Mouse (Mus musculus) testis, adult 2 months (tissue): Measurements from ENCODE around the gene Krba1.

Source experiments
- CTCF ChIP-seq: fragments of 200-500 bp; IDR thresholded peaks from 2 replicates; pipeline ENCODE4 v1.5.1; 2012; ENCODE audit warnings: low read depth, mild to moderate bottlenecking, inconsistent platforms, low read length, moderate library complexity; ENCODE audit not compliant: control insufficient read depth, insufficient read depth, insufficient replicate concordance
- POLR2A ChIP-seq: fragments of 200-500 bp; IDR thresholded peaks from 2 replicates; pipeline ENCODE4 v1.6.1; 2012; ENCODE audit warnings: low read depth, mild to moderate bottlenecking, inconsistent platforms, low read length, moderate library complexity; ENCODE audit not compliant: control insufficient read depth

- no peak for TF ChIP-seq POLR2A
- no peak for TF ChIP-seq CTCF
Observed at GRCm38 (mm10) chr6:48445181-48446101, 50.1 kb downstream of the Krba1 start, which contains the start of gene Zfp467.
